Comparison of ENCODE assay signal across 14 mouse cellular contexts in the genomic region with DNA sequence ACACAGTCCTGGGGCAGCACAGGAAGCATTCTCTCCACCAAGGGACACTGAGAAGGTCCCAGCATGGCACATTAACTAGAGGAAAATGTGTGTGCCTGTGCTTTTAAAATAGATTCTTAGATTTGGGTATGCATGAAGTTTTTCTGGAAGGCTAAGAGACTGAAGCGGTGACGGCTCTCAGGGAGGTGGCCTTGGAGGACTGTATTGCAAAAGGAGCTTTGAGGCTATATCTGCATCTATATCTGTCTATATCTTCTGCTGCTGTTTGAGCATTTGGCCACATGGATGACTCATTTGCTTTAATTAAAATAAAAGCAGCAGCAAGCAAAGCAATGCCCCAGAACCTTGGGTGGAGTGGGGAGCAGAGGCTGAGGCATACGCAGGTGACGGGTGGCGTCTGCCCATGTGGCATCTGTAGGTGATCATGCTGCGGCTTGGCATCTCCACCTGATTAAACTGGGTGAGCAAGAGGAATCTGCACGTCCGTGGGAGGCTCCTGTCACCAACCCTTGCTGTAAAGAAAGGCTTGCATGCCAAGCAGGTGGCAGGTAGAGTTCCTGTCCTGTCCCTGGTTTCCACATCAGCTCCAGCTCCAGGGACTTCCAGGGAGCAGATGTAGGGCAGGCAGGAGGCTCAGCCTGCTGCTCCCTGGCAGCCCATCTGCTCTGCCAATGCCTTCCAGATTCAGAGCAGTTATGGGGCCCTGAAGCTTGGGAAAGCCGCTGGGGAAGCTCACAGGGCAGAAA.
A peak's percentile ranks its signal among the peaks of the same experiment; 100 is the strongest.
DNase-seq lines count a peak whose midpoint lies in the region; ATAC-seq lines count a peak whose summit lies in the region.
"Had no signal": no experiment of that assay in that cellular context is flagged by ENCODE, and none has a peak within 500 bp of the region (broad histone marks: within the 10 kb centered on the region; RNA-seq: fewer than 3 reads in every experiment).

No protein-coding gene starts in this region.

- no peak overlapping the region for H3K4me2 ChIP-seq in limb, embryonic 15.5 days
- no peak overlapping the region for H3K4me2 ChIP-seq in heart, embryonic 12.5 days
- H3K4me2 ChIP-seq: hindbrain, embryonic 14.5 days; midbrain, embryonic 12.5 days; neural tube, embryonic 15.5 days had no signal

- peaks cover 15% of the 10 kb centered on the region; the same call in 1 of the 2 replicates for H3K4me1 ChIP-seq in limb, embryonic 15.5 days
- H3K4me1 ChIP-seq in limb, embryonic 10.5 days = peaks cover 6% of the 10 kb centered on the region; the same call in 1 of the 2 replicates
- peaks cover 28% of the 10 kb centered on the region for H3K4me1 ChIP-seq in heart, embryonic 12.5 days (replicated peaks)
- H3K4me1 ChIP-seq: midbrain, embryonic 12.5 days; neural tube, embryonic 15.5 days had no signal

- H3K4me3 ChIP-seq in limb, embryonic 15.5 days = no peak overlapping the region
- no peak overlapping the region for H3K4me3 ChIP-seq in limb, embryonic 10.5 days
- no peak overlapping the region for H3K4me3 ChIP-seq in heart, embryonic 12.5 days
- H3K4me3 ChIP-seq: midbrain, embryonic 12.5 days; neural tube, embryonic 15.5 days had no signal

- WGBS in limb, embryonic 15.5 days = 67% methylated on average over 9 of the region's 9 CpGs
- 92% methylated on average over 9 of the region's 9 CpGs for WGBS in limb, embryonic 10.5 days
- WGBS in heart, embryonic 12.5 days = 74% methylated on average over 9 of the region's 9 CpGs

- H3K9ac ChIP-seq in limb, embryonic 15.5 days = no peak overlapping the region
- H3K9ac ChIP-seq in heart, embryonic 12.5 days = no peak overlapping the region
- H3K9ac ChIP-seq: hindbrain, embryonic 14.5 days; midbrain, embryonic 12.5 days; neural tube, embryonic 15.5 days had no signal

- ATAC-seq in limb, embryonic 15.5 days (ENCODE audit: insufficient number of reproducible peaks, low FRiP score, low TSS enrichment, low read depth) = no peak
- ATAC-seq in heart, embryonic 12.5 days (ENCODE audit: insufficient number of reproducible peaks, low FRiP score) = no peak

- no peaks in the 10 kb centered on the region for H3K27me3 ChIP-seq in limb, embryonic 15.5 days
- H3K27me3 ChIP-seq in limb, embryonic 10.5 days (ENCODE audit: low read depth, poor library complexity, severe bottlenecking) = no peaks in the 10 kb centered on the region
- H3K27me3 ChIP-seq in heart, embryonic 12.5 days (replicated peaks) = no peaks in the 10 kb centered on the region
- H3K27me3 ChIP-seq: midbrain, embryonic 12.5 days; neural tube, embryonic 15.5 days had no signal

- DNase-seq in limb, embryonic 10.5 days (ENCODE audit: low spot score) = no peak
- DNase-seq in cerebellum, postnatal 36 days = peak; percentile 68 to 72
- peak; percentile 23 to 60 for DNase-seq in layer of hippocampus, postnatal 14 days (ENCODE audit: low spot score in 2 of 2)
- DNase-seq in right cerebral cortex, postnatal 36 days (ENCODE audit: low spot score in 2 of 2) = peak; percentile 39
- DNase-seq in heart, adult 9 months (ENCODE audit: low spot score in 2 of 2) = no peak
- DNase-seq in ovary, postnatal 10 days (ENCODE audit: low spot score) = no peak
- DNase-seq: heart, adult 18-20 months; kidney, postnatal 25 days; lung, adult 18-20 months had no signal

- no peaks in the 10 kb centered on the region for H3K36me3 ChIP-seq in limb, embryonic 15.5 days
- no peaks in the 10 kb centered on the region for H3K36me3 ChIP-seq in limb, embryonic 10.5 days
- no peaks in the 10 kb centered on the region for H3K36me3 ChIP-seq in heart, embryonic 12.5 days
- H3K36me3 ChIP-seq: midbrain, embryonic 12.5 days; neural tube, embryonic 15.5 days had no signal

- H3K27ac ChIP-seq in limb, embryonic 15.5 days = peak overlapping the region; percentile 33
- no peak overlapping the region for H3K27ac ChIP-seq in limb, embryonic 10.5 days
- H3K27ac ChIP-seq in heart, embryonic 12.5 days (ENCODE audit: poor library complexity, severe bottlenecking) = no peak overlapping the region
- H3K27ac ChIP-seq: hindbrain, embryonic 14.5 days; midbrain, embryonic 12.5 days; neural tube, embryonic 15.5 days had no signal

- no peaks in the 10 kb centered on the region for H3K9me3 ChIP-seq in limb, embryonic 15.5 days
- no peaks in the 10 kb centered on the region for H3K9me3 ChIP-seq in limb, embryonic 10.5 days (replicated peaks)
- H3K9me3 ChIP-seq in heart, embryonic 12.5 days (replicated peaks) = no peaks in the 10 kb centered on the region
- H3K9me3 ChIP-seq: midbrain, embryonic 12.5 days; neural tube, embryonic 15.5 days had no signal

Comparison
In these comparisons a context has a peak if more than half of its experiments do, and no peak if none do; other contexts are left out.
1. DNase-seq: peak in cerebellum, postnatal 36 days (2 of 2), layer of hippocampus, postnatal 14 days (2 of 2) and right cerebral cortex, postnatal 36 days (2 of 2); none in limb, embryonic 10.5 days (single experiment), heart, adult 9 months (0 of 2) and ovary, postnatal 10 days (single experiment).